In genomic region chr6:72465361-72466157, GRCm38 (mm10) we compare ENCODE assay signal across 15 mouse cellular contexts. TPM values are rescaled to one million over a fixed set of nuclear protein-coding genes. Genes with fewer than 3 reads are reported as not detected.
DNase-seq lines count a peak whose midpoint lies in the region; ATAC-seq lines count a peak whose summit lies in the region.
"Had no signal": no experiment of that assay in that cellular context is flagged by ENCODE, and none has a peak within 500 bp of the region (broad histone marks: within the 10 kb centered on the region; RNA-seq: fewer than 3 reads in every experiment).

No protein-coding gene starts in this region.

- WGBS in kidney, embryonic 15.5 days, result 27% methylated on average over 8 of the region's 8 CpGs

- no peaks in the 10 kb centered on the region for H3K27me3 ChIP-seq in kidney, embryonic 15.5 days
- H3K27me3 ChIP-seq: embryonic facial prominence, embryonic 12.5 days; forebrain, embryonic 13.5 days had no signal

- ATAC-seq in kidney, embryonic 15.5 days (replicated peaks; ENCODE audit: low FRiP score), result peak; percentile 59
- ATAC-seq: forebrain, embryonic 13.5 days had no signal

- no peaks in the 10 kb centered on the region for H3K36me3 ChIP-seq in kidney, embryonic 15.5 days
- H3K36me3 ChIP-seq: embryonic facial prominence, embryonic 12.5 days had no signal

- intact Hi-C loops in gastrocnemius, postnatal 36 days (cut with DNase I), result no loop called here

- peak overlapping the region; percentile 69 for H3K27ac ChIP-seq in kidney, embryonic 15.5 days
- H3K27ac ChIP-seq: embryonic facial prominence, embryonic 12.5 days; forebrain, embryonic 13.5 days; hindbrain, embryonic 14.5 days had no signal

- no peak overlapping the region for H3K4me2 ChIP-seq in kidney, embryonic 15.5 days
- H3K4me2 ChIP-seq: embryonic facial prominence, embryonic 12.5 days; forebrain, embryonic 13.5 days; hindbrain, embryonic 14.5 days had no signal

- no peaks in the 10 kb centered on the region for H3K9me3 ChIP-seq in kidney, embryonic 15.5 days (replicated peaks)
- H3K9me3 ChIP-seq: embryonic facial prominence, embryonic 12.5 days; forebrain, embryonic 13.5 days; megakaryocyte, embryonic 14.5 days had no signal

- H3K4me1 ChIP-seq in kidney, embryonic 15.5 days, result peaks cover 32% of the 10 kb centered on the region
- H3K4me1 ChIP-seq: forebrain, embryonic 13.5 days had no signal

- DNase-seq in gastrocnemius, adult 18-20 months (ENCODE audit: low spot score), result peak; percentile 58
- DNase-seq in gastrocnemius, postnatal 36 days, result no peak
- peak; percentile 19 for DNase-seq in lung, postnatal 10 days
- DNase-seq in lung, postnatal 36 days, result no peak
- DNase-seq in skeletal muscle tissue, adult 2 months (ENCODE audit: low read depth, low spot score), result peak; percentile 45
- no peak for DNase-seq in thymus, postnatal 0 days (ENCODE audit: low spot score)
- no peak for DNase-seq in right cerebral cortex, adult 2 months (ENCODE audit: low spot score in 2 of 2)
- DNase-seq: cerebellum, adult 9-11 months; left cerebral cortex, postnatal 4 days; thymus, adult 18-20 months had no signal

- H3K4me3 ChIP-seq in kidney, embryonic 15.5 days (replicated peaks), result no peak overlapping the region
- H3K4me3 ChIP-seq: embryonic facial prominence, embryonic 12.5 days; forebrain, embryonic 13.5 days; megakaryocyte, embryonic 14.5 days had no signal

- no peak overlapping the region for H3K9ac ChIP-seq in kidney, embryonic 15.5 days
- H3K9ac ChIP-seq: embryonic facial prominence, embryonic 12.5 days; forebrain, embryonic 13.5 days; hindbrain, embryonic 14.5 days had no signal

RNA-seq across cellular contexts. Expression of gene Mat2a, which starts 26.2 kb away (rescaled TPM):
- total RNA-seq in gastrocnemius, adult 18-20 months (2021), result 10 to 100 TPM; 97.2 to 98.0 TPM
- 100 to 1,000 TPM; 128 to 141 TPM for total RNA-seq in gastrocnemius, postnatal 36 days (2021)
- polyA plus RNA-seq in kidney, embryonic 15.5 days (2015; fragmentation: Nextera tagmentation; extraction: Ambion mirVana), result 418 and 431 TPM in 2 replicates
- polyA plus RNA-seq in thymus, postnatal 0 days (2015; fragmentation: Nextera tagmentation; extraction: Ambion mirVana), result 356 and 359 TPM in 2 replicates

RNA-seq across cellular contexts. Expression of gene Ggcx, which starts 51.5 kb away (rescaled TPM):
- total RNA-seq in gastrocnemius, adult 18-20 months (2021), result 10 to 100 TPM; 12.2 to 12.7 TPM
- 10 to 100 TPM; 12.6 to 13.4 TPM for total RNA-seq in gastrocnemius, postnatal 36 days (2021)
- 32.5 and 36.0 TPM in 2 replicates for polyA plus RNA-seq in kidney, embryonic 15.5 days (2015; fragmentation: Nextera tagmentation; extraction: Ambion mirVana)
- polyA plus RNA-seq in thymus, postnatal 0 days (2015; fragmentation: Nextera tagmentation; extraction: Ambion mirVana), result 7.0 and 7.3 TPM in 2 replicates

RNA-seq across cellular contexts. Expression of gene Sh2d6, which starts 55.9 kb away (rescaled TPM):
- 1 to 10 TPM in 1 of 2 experiments, under 1 TPM in 1; 0.93 to 1.3 TPM for total RNA-seq in gastrocnemius, adult 18-20 months (2021)
- 1 to 10 TPM in 1 of 2 experiments, under 1 TPM in 1; 0.66 to 1.7 TPM for total RNA-seq in gastrocnemius, postnatal 36 days (2021)
- 0.13 and 0.14 TPM in 2 replicates for polyA plus RNA-seq in kidney, embryonic 15.5 days (2015; fragmentation: Nextera tagmentation; extraction: Ambion mirVana)
- polyA plus RNA-seq in thymus, postnatal 0 days (2015; fragmentation: Nextera tagmentation; extraction: Ambion mirVana), result 0.14 and 0.23 TPM in 2 replicates
- polyA plus RNA-seq: embryonic facial prominence, embryonic 12.5 days had no signal

Comparison
In these comparisons a context has a peak if more than half of its experiments do, and no peak if none do; other contexts are left out.
1. DNase-seq: peak in gastrocnemius, adult 18-20 months (single experiment), lung, postnatal 10 days (single experiment) and skeletal muscle tissue, adult 2 months (single experiment); none in gastrocnemius, postnatal 36 days (0 of 2), lung, postnatal 36 days (single experiment), thymus, postnatal 0 days (single experiment) and right cerebral cortex, adult 2 months (0 of 2).